Mouse (Mus musculus): ENCODE data around the gene Bcl11a.

GRCm38 (mm10) chr11:24085986-24086385, 8.1 kb downstream of the Bcl11a start:
- no peak for TF ChIP-seq CTCF (IDR thresholded peaks at IDR 0.05; ENCODE audit: extremely low read depth, insufficient read depth, insufficient read length, insufficient replicate concordance)
- TF ChIP-seq POLR2A (IDR thresholded peaks at IDR 0.05; ENCODE audit: low read depth, low read length) = no peak

Measured in spleen, adult 2 months (tissue).